Mouse (Mus musculus) v-Abl transformed pro-B cells (cell line): ENCODE measurements around the gene Zpr1.

ENCODE experiments used
- in situ Hi-C, 2 experiments: fragments of 400-800 bp; cut with MboI; formaldehyde crosslinking; loops; one replicate each; pipeline ENCODE4 v1.15.1; 2025; ENCODE audit not compliant: unreplicated experiment in 2 of 2

Gene Zpr1

DNA sequence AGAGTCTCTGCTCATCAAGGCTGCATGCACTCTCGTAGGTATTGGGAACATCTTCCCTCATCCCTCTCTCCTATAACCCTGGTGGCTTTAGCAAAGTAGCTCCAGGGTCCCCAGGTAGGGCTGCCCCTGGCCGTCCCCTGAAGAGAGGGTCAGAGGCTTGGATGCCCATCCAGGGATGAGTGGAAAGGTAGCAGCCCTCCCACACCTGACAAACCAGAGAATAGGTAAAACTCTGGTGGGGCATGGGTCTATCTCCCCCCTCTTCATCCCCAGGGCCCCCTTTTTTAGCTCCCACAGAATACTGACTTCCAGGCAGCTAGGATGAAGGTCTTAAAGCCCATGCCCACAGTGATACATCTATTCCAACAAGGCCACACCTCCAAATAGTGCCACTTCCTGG lies 47.6 kb downstream of the Zpr1 start:
- in situ Hi-C loops = no loop called here

DNA sequence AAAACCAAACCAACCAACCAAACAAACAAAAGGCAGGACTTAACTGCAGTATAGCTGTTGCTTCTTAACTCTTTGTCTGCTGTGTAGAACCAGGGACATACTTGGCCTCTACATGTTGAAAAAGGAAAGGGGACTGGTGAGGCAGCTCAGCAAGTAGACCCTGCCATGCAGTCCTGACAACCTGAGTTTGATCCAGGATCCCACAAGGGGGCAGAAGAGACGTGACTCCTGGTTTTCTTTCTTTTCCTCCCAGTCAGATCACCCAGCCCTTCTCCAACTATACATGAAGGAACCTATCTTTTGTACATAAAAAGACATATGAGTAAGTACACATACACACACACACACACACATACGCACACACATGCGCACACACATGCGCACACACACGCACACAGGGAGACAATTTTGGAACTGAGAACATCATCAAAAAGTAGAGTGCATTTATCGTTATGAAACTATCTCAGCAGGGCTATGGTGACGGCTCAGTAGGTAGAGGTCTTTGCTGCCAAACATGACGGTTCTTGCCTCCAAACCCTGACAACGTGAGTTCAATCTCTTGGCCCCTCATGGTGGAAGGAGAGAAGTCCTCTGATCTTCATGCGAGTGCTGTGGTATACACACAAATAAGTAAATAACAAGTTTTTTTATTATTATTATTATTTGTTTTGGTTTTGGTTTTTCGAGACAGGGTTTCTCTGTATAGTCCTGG lies 54.0 kb downstream of the Zpr1 start:
- in situ Hi-C loops = no loop called here

DNA sequence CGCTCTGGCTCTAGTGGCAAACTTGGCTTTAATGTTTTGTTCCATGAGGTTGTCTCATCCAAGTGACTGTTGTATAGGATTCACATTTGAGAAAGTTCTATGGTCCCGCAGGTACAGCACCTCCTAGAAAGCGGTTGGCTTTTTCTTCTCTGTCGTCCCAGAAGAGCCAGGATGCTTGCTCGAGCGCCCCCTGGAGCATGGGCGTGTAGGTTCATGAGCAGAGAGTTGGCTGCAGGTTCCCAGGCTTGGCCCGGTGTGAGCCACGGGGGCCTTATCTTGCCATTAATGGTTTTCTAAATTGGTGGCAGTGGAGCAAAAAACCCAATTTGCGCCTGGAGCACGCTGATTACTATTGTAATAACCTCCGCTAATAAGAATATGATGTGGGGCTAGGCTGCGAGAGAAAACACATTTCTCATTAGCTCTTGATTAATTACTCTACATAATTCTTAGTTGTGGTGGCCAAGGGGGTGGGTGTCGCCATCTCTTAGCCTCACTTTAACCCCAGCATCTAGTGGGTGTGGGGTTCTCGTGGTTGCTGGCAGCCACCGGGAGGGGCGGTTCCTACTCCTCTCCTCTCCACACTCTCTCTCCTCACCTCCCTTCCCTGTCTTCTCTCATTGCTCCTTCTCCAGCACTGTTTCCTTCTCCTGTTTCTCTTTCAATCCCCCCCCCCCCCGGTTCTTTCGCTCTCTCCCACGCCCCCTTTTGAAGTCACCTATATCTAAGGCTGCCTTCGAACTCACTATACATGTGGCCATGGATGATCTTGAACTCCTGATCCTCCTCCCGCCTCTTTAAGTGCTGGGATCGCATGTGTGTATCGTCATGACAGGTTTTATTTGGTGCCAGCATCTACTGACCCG lies 55.1 kb downstream of the Zpr1 start:
- in situ Hi-C loops = no loop called here

DNA sequence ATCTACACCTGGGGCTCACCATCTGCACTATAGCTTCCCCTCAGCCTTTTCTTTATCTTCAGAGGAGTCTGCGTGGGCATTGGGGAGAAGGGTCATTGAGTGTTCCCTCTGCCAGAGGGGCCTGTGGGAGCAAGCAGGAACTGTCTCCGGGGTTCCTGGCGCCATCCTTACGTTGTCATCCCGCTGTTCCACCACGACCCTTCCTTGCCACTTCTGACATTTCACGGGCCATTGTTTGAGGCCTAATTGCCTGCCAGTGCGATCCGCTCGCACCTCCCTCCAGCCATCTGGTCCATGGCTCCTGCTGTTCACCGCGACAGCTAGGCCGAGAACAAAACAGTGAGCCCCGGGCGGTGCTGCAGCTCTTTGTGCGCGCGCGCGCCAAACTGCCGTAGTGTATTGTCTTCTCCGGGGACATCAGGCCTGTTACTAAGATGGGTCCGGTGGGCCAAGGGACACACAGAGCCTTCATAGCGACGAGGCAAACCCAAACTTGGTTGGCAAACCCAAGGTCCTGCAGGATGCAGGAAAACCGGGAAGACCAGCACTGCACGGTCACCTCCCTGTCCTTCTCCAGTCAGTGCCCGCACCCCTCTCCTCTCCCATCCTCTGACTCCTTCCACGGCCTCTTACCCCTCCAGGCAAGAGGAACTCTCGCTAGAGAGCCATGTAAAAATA lies 55.8 kb downstream of the Zpr1 start:
- in situ Hi-C loops = no loop called here

DNA sequence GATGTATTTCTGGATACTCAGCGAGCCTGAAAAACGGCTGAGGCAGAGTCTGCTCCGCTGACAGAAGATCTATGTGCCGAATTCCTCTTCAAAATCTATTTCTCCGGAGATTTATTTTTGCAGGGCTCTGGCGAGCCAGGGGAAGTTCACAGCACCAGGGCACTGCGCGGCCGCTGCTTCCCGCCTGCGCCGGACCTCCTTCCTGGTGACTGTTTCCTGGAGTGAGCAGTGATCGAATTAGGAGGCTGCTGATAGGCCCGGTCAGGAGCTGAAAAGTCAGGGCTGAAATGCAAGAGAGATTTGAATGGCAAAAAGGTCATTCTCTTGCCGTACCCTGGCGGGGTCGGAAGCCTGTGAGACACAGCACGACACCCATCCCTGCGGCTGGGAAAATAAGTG lies 56.4 kb downstream of the Zpr1 start:
- in situ Hi-C loops = no loop called here

DNA sequence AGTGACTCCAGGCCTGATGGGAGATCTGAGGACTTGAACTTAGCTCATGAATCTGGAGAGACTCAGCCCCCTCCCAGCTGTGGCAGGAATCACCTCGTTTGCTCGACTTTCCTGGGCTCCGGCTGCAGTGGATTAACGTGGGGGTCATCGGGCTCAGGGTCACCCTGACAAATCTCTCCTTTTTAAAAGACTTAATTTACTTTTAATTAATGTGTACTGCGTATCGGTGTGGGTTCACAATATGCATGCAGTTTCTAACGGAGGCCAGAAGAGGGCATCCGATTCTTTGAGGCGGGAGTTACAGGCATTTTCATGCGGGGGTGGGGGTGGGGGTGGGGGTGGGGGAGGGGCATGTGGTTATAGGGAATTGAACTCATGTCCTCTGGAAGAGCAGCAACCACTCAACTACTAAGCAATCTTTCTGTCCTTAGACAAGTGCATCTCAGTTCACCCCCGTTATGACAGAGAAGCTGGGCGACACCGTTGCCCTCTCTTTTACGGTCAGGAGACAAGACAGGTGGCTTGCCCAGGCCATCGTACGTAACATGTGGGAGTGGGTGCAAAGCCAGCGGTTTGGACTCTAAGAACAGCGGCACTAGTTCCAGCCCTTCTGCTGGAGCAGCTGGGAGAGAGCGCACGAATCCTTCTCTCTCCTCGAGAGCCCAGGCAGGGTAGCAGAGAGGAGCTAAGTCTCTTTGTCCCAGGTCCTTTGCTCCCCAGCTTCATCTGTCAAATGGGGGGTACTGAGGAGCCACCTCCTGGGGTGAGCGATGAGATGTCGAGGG lies 57.1 kb downstream of the Zpr1 start:
- in situ Hi-C loops = no loop called here

DNA sequence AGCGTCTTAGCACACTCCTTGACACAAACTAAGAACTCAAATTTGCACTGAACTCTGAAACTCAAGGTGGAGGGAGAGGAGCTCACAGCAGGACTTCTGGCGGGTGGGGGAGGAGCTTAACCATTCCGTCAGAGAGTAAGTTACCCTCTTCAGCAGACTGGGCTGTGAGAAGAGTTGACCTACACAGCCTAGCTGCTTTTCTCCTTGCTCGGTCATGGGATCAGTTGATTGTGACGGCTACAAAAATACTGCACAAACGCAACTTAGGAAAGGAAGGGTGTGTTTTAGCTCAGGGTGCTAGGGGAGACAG lies 57.7 kb downstream of the Zpr1 start:
- in situ Hi-C loops = no loop called here

DNA sequence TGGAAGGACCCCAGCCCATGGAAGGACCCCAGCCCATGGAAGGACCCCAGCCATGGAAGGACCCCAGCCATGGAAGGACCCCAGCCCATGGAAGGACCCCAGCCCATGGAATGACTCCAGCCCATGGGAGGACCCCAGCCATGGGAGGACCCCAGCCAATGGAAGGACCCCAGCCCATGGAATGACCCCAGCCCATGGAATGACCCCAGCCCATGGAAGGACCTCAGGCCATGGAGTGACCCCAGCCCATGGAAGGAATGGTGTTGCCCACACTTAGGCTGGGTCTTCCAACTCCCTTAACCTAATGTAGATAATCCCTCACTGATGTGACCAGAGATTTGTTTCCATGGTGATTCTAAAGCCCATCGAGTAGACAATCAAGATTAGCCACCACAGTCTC lies 58.4 kb downstream of the Zpr1 start:
- in situ Hi-C loops = no loop called here
